Mouse (Mus musculus) CD4-positive helper T cell, adult 2 months (primary cell): ENCODE data around the gene Qsox2.

Experiments used
- DNase-seq: peaks from one replicate; pipeline ENCODE4 v3.0.0-alpha.2; 2012; ENCODE audit warnings: low read depth, missing footprints, low spot score

Gene Qsox2

DNA sequence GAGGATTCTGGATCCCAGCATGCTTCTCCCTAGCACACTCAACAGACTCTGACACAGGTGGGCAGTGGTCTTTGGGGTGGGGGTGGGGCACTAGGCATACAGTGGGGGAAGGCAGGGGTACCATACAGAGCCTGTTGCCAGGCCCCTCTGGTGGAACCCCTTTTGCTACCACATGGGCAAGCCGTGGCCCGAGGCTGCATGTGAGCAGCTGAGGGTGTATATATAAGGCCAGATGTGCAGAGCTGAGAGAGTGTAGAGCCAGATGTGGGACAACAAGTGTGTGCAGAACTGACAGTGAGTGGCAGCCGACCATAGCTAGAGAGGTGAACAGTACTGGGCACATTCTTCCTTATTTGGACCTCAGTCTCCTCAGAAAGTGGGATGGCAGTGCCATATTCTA, 70.4 kb downstream of the Qsox2 start:
- DNase-seq: no peak
